Mouse (Mus musculus) stomach, postnatal 0 days (tissue): Measurements from ENCODE around the gene Camkk1.

Experiments used
- CTCF ChIP-seq: IDR thresholded peaks from 2 replicates; pipeline ENCODE4 v1.5.1; 2016; ENCODE audit warnings: antibody characterized with exemption, low read depth, mild to moderate bottlenecking, moderate library complexity
- EP300 ChIP-seq: optimal IDR thresholded peaks from 2 replicates; pipeline ENCODE3; 2016; ENCODE audit warnings: antibody characterized with exemption

DNA sequence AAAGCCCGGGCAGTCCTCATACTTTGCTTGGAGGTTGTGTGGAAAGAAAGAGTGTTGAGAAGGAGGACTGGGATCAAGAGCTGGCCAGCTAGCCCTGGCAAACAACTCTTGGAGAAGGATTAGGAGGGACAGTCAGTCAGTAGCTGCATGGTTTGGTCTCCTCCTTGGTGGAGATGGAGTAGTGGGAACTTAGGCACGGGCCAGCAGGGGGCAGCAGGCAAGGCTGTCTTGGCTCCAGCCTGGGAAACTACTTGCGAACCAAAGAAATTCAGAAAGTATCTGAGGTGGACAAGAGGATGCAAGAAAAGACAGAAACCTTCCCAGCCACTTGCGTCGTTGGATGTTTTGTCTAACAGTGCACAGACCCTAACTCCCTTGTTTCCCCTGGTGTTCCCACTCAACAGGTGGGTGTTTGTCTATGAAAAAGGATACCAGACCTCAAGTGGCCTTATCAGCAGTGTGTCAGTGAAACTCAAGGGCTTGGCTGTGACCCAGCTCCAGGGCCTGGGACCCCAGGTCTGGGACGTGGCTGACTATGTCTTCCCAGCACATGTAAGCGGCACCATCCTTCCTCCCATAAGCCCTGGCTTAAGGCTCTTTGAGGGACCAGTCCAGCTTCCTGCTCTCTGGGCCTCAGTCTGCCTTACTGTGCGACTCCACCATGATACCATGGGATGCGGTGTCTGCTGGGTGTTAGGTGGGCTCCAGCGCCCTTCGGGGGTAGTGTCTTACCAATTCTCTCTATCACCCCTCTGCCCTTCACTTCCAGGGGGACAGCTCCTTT lies 10.9 kb upstream of the Camkk1 start:
- TF ChIP-seq CTCF (peak; percentile 92), EP300 (no peak)
